ENCODE assay signal across 8 mouse cellular contexts in genomic region chr2:132384511-132385193, GRCm38 (mm10). TPM values are rescaled to one million over a fixed set of nuclear protein-coding genes. Genes with fewer than 3 reads are reported as not detected.
A peak's percentile ranks its signal among the peaks of the same experiment; 100 is the strongest.
DNase-seq lines count a peak whose midpoint lies in the region; ATAC-seq lines count a peak whose summit lies in the region.
"Had no signal": no experiment of that assay in that cellular context is flagged by ENCODE, and none has a peak within 500 bp of the region (broad histone marks: within the 10 kb centered on the region; RNA-seq: fewer than 3 reads in every experiment).

No protein-coding gene starts in this region.

- H3K4me1 ChIP-seq in lung, embryonic 16.5 days (replicated peaks; ENCODE audit: control insufficient read depth, insufficient read depth, low read length), result peaks cover 8% of the 10 kb centered on the region; the same call in 1 of the 2 replicates
- peaks cover 14% of the 10 kb centered on the region for H3K4me1 ChIP-seq in embryonic facial prominence, embryonic 13.5 days
- H3K4me1 ChIP-seq in hindbrain, embryonic 10.5 days (replicated peaks), result peaks cover 19% of the 10 kb centered on the region
- H3K4me1 ChIP-seq in midbrain, embryonic 12.5 days, result peaks cover 11% of the 10 kb centered on the region

- DNase-seq in lung, postnatal 14 days, result no peak
- peak; percentile 51 for DNase-seq in hindbrain, embryonic 10.5 days (ENCODE audit: low spot score)
- no peak for DNase-seq in gastrocnemius, adult 8-10 months (ENCODE audit: low spot score in 2 of 2)
- DNase-seq in layer of hippocampus, postnatal 14 days (ENCODE audit: low spot score in 2 of 2), result no peak

- H3K9me3 ChIP-seq in lung, embryonic 16.5 days (ENCODE audit: control insufficient read depth, low read length), result no peaks in the 10 kb centered on the region
- no peaks in the 10 kb centered on the region for H3K9me3 ChIP-seq in embryonic facial prominence, embryonic 13.5 days
- no peaks in the 10 kb centered on the region for H3K9me3 ChIP-seq in hindbrain, embryonic 10.5 days
- H3K9me3 ChIP-seq in midbrain, embryonic 12.5 days, result no peaks in the 10 kb centered on the region

- peaks cover 8% of the 10 kb centered on the region; the same call in 1 of the 2 replicates for H3K27me3 ChIP-seq in lung, embryonic 16.5 days (ENCODE audit: control insufficient read depth, insufficient read depth, low read depth, low read length)
- peaks cover 38% of the 10 kb centered on the region for H3K27me3 ChIP-seq in embryonic facial prominence, embryonic 13.5 days
- peaks cover 65% of the 10 kb centered on the region for H3K27me3 ChIP-seq in hindbrain, embryonic 10.5 days (ENCODE audit: insufficient read depth, poor library complexity, severe bottlenecking)
- H3K27me3 ChIP-seq in midbrain, embryonic 12.5 days, result peaks cover 64% of the 10 kb centered on the region

- peak overlapping the region; percentile 56 for H3K4me3 ChIP-seq in lung, embryonic 16.5 days (ENCODE audit: low read length)
- peak overlapping the region; percentile 54 for H3K4me3 ChIP-seq in embryonic facial prominence, embryonic 13.5 days
- H3K4me3 ChIP-seq in hindbrain, embryonic 10.5 days, result peak overlapping the region; percentile 67
- H3K4me3 ChIP-seq in midbrain, embryonic 12.5 days, result peak overlapping the region; percentile 51
- H3K4me3 ChIP-seq: erythroblast, embryonic 14.5 days had no signal

- peak overlapping the region; percentile 96 for H3K4me2 ChIP-seq in lung, embryonic 16.5 days (ENCODE audit: low read depth, low read length)
- H3K4me2 ChIP-seq in embryonic facial prominence, embryonic 13.5 days, result peak overlapping the region; percentile 96
- H3K4me2 ChIP-seq in midbrain, embryonic 12.5 days (replicated peaks), result peak overlapping the region; percentile 80

- peak; percentile 54 for ATAC-seq in lung, embryonic 16.5 days (ENCODE audit: low read depth)
- ATAC-seq in embryonic facial prominence, embryonic 13.5 days (ENCODE audit: insufficient number of reproducible peaks, insufficient read depth, low FRiP score, low TSS enrichment, low read depth), result peak; percentile 40; the same call in 1 of the 2 replicates
- ATAC-seq in midbrain, embryonic 12.5 days (ENCODE audit: low FRiP score, low read depth), result peak; percentile 70

- no peak overlapping the region for H3K27ac ChIP-seq in lung, embryonic 16.5 days (ENCODE audit: low read length)
- H3K27ac ChIP-seq in embryonic facial prominence, embryonic 13.5 days, result no peak overlapping the region
- H3K27ac ChIP-seq in hindbrain, embryonic 10.5 days, result peak overlapping the region; percentile 71
- no peak overlapping the region for H3K27ac ChIP-seq in midbrain, embryonic 12.5 days (replicated peaks)

- no peaks in the 10 kb centered on the region for H3K36me3 ChIP-seq in lung, embryonic 16.5 days (ENCODE audit: control insufficient read depth, insufficient read depth, low read length)
- no peaks in the 10 kb centered on the region for H3K36me3 ChIP-seq in embryonic facial prominence, embryonic 13.5 days
- no peaks in the 10 kb centered on the region for H3K36me3 ChIP-seq in hindbrain, embryonic 10.5 days
- H3K36me3 ChIP-seq in midbrain, embryonic 12.5 days, result no peaks in the 10 kb centered on the region

- peak overlapping the region; percentile 56 for H3K9ac ChIP-seq in lung, embryonic 16.5 days (ENCODE audit: low read length)
- H3K9ac ChIP-seq in embryonic facial prominence, embryonic 13.5 days, result peak overlapping the region; percentile 65
- H3K9ac ChIP-seq in midbrain, embryonic 12.5 days (replicated peaks), result peak overlapping the region; percentile 51

- under 1% methylated on average over 31 of the region's 31 CpGs for WGBS in lung, embryonic 16.5 days
- WGBS in embryonic facial prominence, embryonic 13.5 days, result under 1% methylated on average over 31 of the region's 31 CpGs
- under 1% methylated on average over 31 of the region's 31 CpGs for WGBS in hindbrain, embryonic 10.5 days
- 1% methylated on average over 31 of the region's 31 CpGs for WGBS in midbrain, embryonic 12.5 days

RNA-seq across cellular contexts. Expression of gene Prokr2, which starts 0.6 kb away (rescaled TPM):
- polyA plus RNA-seq in lung, embryonic 16.5 days (2015; fragmentation: Nextera tagmentation; extraction: Ambion mirVana), result 0.18 and 0.48 TPM in 2 replicates
- polyA plus RNA-seq in embryonic facial prominence, embryonic 13.5 days (2015; fragmentation: Nextera tagmentation; extraction: Ambion mirVana), result 1.2 TPM in 2 replicates
- polyA plus RNA-seq in hindbrain, embryonic 10.5 days (2016; fragmentation: Nextera tagmentation; extraction: Ambion mirVana), result 0.56 and 0.90 TPM in 2 replicates
- polyA plus RNA-seq in midbrain, embryonic 12.5 days (2016; fragmentation: Nextera tagmentation; extraction: Ambion mirVana), result 1.5 and 2.0 TPM in 2 replicates
- total RNA-seq in gastrocnemius, adult 8-10 months (2022), result not detected
- total RNA-seq in layer of hippocampus, postnatal 14 days (2021), result 1 to 10 TPM; 2.9 to 4.5 TPM
- polyA plus RNA-seq: erythroblast, embryonic 14.5 days had no signal
